Mouse (Mus musculus) thymus, adult 2 months (tissue): ENCODE results near the gene Gm11563. TPM values are rescaled to one million over a fixed set of nuclear protein-coding genes. Genes with fewer than 3 reads are reported as not detected.

Experiments used
- DNase-seq: peaks from one replicate; pipeline ENCODE4 v3.0.0; 2021
- H3K27ac ChIP-seq: fragments of 200-500 bp; 2 replicates; pipeline ENCODE4 v1.5.1; 2012; ENCODE audit warnings: low read length, control low read depth; ENCODE audit not compliant: control insufficient read depth, insufficient read depth
- H3K27me3 ChIP-seq: fragments of 200-500 bp; 2 replicates; pipeline ENCODE4 v1.6.1; 2012; ENCODE audit warnings: mild to moderate bottlenecking, low read length, moderate library complexity, mixed read lengths; ENCODE audit not compliant: control insufficient read depth, insufficient read depth
- H3K36me3 ChIP-seq: fragments of 200-500 bp; 2 replicates; pipeline ENCODE4 v1.6.1; 2012; ENCODE audit warnings: mild to moderate bottlenecking, low read length, moderate library complexity; ENCODE audit not compliant: control insufficient read depth, insufficient read depth
- H3K4me1 ChIP-seq: fragments of 200-500 bp; replicated peaks from 2 replicates; pipeline ENCODE4 v1.6.1; 2012; ENCODE audit warnings: low read length; ENCODE audit not compliant: control insufficient read depth, insufficient read depth
- H3K4me3 ChIP-seq: fragments of 200-500 bp; 2 replicates; pipeline ENCODE4 v1.5.1; 2012; ENCODE audit warnings: mild to moderate bottlenecking, low read length, control low read depth, moderate library complexity; ENCODE audit not compliant: control insufficient read depth, insufficient read depth
- CTCF ChIP-seq: fragments of 200-500 bp; IDR thresholded peaks from 2 replicates; pipeline ENCODE4 v1.5.1; 2012; ENCODE audit warnings: mild to moderate bottlenecking, control low read depth, low read length, moderate library complexity, borderline replicate concordance; ENCODE audit not compliant: control insufficient read depth, poor library complexity, insufficient read depth; ENCODE audit errors: extremely low read depth
- POLR2A ChIP-seq: fragments of 200-500 bp; IDR thresholded peaks from 2 replicates; pipeline ENCODE4 v1.6.1; 2012; ENCODE audit warnings: mild to moderate bottlenecking, low read length, control low read depth, moderate library complexity; ENCODE audit not compliant: control insufficient read depth, poor library complexity, insufficient read depth; ENCODE audit errors: extremely low read depth
- WGBS: fragments of 180-500 bp; shearing (Covaris S2); methylation state at CpG from one replicate; pipeline ENCODE4 v1.1.7; 2018; 5-methylcytosine and 5-hydroxymethylcytosine counted together
- polyA plus RNA-seq: library from polyadenylated mRNA; depleted of rRNA; stranded (reverse); fragments of >200 nt; gene quantifications from 2 replicates; pipeline ENCODE4 v1.2.3, GENCODE M21; 2012; rRNA removed

The Gm11563 gene
- polyA plus RNA-seq, 1 experiment = not detected

DNA sequence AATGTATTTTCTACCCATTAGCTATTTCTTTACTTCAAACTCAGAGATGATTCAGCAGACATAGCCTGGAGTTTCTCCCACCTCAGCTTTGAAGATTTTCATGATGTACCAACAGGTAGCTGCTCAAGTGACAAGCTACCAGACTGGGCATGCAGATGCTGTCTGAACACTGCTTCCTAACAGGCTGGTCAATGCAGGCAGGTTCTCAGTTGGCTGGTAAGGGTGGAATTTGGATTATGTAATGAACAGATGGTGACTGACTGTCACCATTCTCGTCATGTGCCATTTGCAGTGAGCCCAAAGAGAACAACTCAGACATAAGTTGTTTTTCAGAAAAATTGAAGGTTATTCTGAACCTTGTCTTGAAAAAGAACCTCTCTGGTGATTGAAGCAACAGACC, 49.6 kb downstream of the Gm11563 start:
- 74% methylated on average over 1 of the region's 1 CpGs for WGBS

More for the DNA sequence above, 49.6 kb downstream of the Gm11563 start:
- TF ChIP-seq CTCF = no peak
- TF ChIP-seq POLR2A = no peak
- Histone ChIP-seq H3K4me3 (no peak overlapping the region), H3K36me3 (no peaks in the 10 kb centered on the region), H3K27me3 (no peaks in the 10 kb centered on the region), H3K4me1 (no peaks in the 10 kb centered on the region), H3K27ac (no peak overlapping the region)
- no peak for DNase-seq

Other genes with a start within 250 kb of the Gm11563 start
- gene Krt12, start 236.7 kb downstream of the Gm11563 start, polyA plus RNA-seq = 0.27 and 0.34 TPM in 2 replicates
- 0.65 and 1.0 TPM in 2 replicates for gene Krt20, start 220.8 kb downstream of the Gm11563 start, polyA plus RNA-seq
- 1.5 and 1.7 TPM in 2 replicates for gene Krt23, start 165.8 kb downstream of the Gm11563 start, polyA plus RNA-seq
- gene Krt39, start 137.6 kb downstream of the Gm11563 start, polyA plus RNA-seq = 0.11 TPM in 1 of 2 replicates, not detected in the other
- 0.09 TPM in 1 of 2 replicates, not detected in the other for gene Krt40, start 115.8 kb downstream of the Gm11563 start, polyA plus RNA-seq
- 0.46 and 0.66 TPM in 2 replicates for gene Krtap3-3, start 108.1 kb downstream of the Gm11563 start, polyA plus RNA-seq
- gene Krtap3-2, start 102.1 kb downstream of the Gm11563 start, polyA plus RNA-seq = 0.15 and 0.19 TPM in 2 replicates
- not detected in 2 replicates for gene Gm11939, start 99.5 kb downstream of the Gm11563 start, polyA plus RNA-seq
- 0.43 and 0.81 TPM in 2 replicates for gene Krtap3-1, start 92.3 kb downstream of the Gm11563 start, polyA plus RNA-seq
- gene Krtap1-5, start 77.9 kb downstream of the Gm11563 start, polyA plus RNA-seq = not detected in 2 replicates
- gene Krtap1-4, start 75.3 kb downstream of the Gm11563 start, polyA plus RNA-seq = not detected in 2 replicates
- gene Krtap1-3, start 67.6 kb downstream of the Gm11563 start, polyA plus RNA-seq = not detected in 2 replicates
- gene Krtap9-3, start 60.9 kb downstream of the Gm11563 start, polyA plus RNA-seq = not detected in 2 replicates
- 0.33 TPM in 1 of 2 replicates, not detected in the other for gene Gm11938, start 55.7 kb downstream of the Gm11563 start, polyA plus RNA-seq
- not detected in 2 replicates for gene Gm11937, start 48.8 kb downstream of the Gm11563 start, polyA plus RNA-seq
- 0.22 and 0.37 TPM in 2 replicates for gene Krtap2-4, start 44.1 kb downstream of the Gm11563 start, polyA plus RNA-seq
- not detected in 2 replicates for gene Gm11562, start 38.5 kb downstream of the Gm11563 start, polyA plus RNA-seq
- not detected in 2 replicates for gene Krtap4-1, start 30.7 kb downstream of the Gm11563 start, polyA plus RNA-seq
- not detected in 2 replicates for gene Krtap4-2, start 23.9 kb downstream of the Gm11563 start, polyA plus RNA-seq
- not detected in 2 replicates for gene Krtap4-7, start 14.9 kb downstream of the Gm11563 start, polyA plus RNA-seq
- not detected in 2 replicates for gene Gm11555, start 8.7 kb downstream of the Gm11563 start, polyA plus RNA-seq
- gene Krtap4-6, start 7.0 kb upstream of the Gm11563 start, polyA plus RNA-seq = not detected in 2 replicates
- gene Gm14190, start 31.8 kb upstream of the Gm11563 start, polyA plus RNA-seq = not detected in 2 replicates
- not detected in 2 replicates for gene Gm14180, start 75.3 kb upstream of the Gm11563 start, polyA plus RNA-seq
- gene Gm11595, start 114.0 kb upstream of the Gm11563 start, polyA plus RNA-seq = not detected in 2 replicates
- not detected in 2 replicates for gene Krtap4-8, start 121.7 kb upstream of the Gm11563 start, polyA plus RNA-seq
- gene Krtap4-9, start 126.2 kb upstream of the Gm11563 start, polyA plus RNA-seq = 0.17 TPM in 1 of 2 replicates, not detected in the other
- not detected in 2 replicates for gene Gm11596, start 134.5 kb upstream of the Gm11563 start, polyA plus RNA-seq
- gene Gm11569, start 140.0 kb upstream of the Gm11563 start, polyA plus RNA-seq = not detected in 2 replicates
- not detected in 2 replicates for gene Gm11554, start 145.5 kb upstream of the Gm11563 start, polyA plus RNA-seq
- gene Krtap4-13, start 150.9 kb upstream of the Gm11563 start, polyA plus RNA-seq = not detected in 2 replicates
- gene Gm11564, start 156.7 kb upstream of the Gm11563 start, polyA plus RNA-seq = not detected in 2 replicates
- not detected in 2 replicates for gene 2300003K06Rik, start 179.1 kb upstream of the Gm11563 start, polyA plus RNA-seq
- 0.28 TPM in 1 of 2 replicates, not detected in the other for gene Krtap4-16, start 192.6 kb upstream of the Gm11563 start, polyA plus RNA-seq
- not detected in 2 replicates for gene Gm11568, start 199.0 kb upstream of the Gm11563 start, polyA plus RNA-seq
- 0.31 TPM in 1 of 2 replicates, not detected in the other for gene Gm11559, start 205.5 kb upstream of the Gm11563 start, polyA plus RNA-seq
- not detected in 2 replicates for gene Krtap9-1, start 214.4 kb upstream of the Gm11563 start, polyA plus RNA-seq
- gene Gm11567, start 220.2 kb upstream of the Gm11563 start, polyA plus RNA-seq = not detected in 2 replicates
- 0.13 TPM in 1 of 2 replicates, not detected in the other for gene Krtap31-1, start 249.0 kb upstream of the Gm11563 start, polyA plus RNA-seq